Mouse (Mus musculus): ENCODE measurements around the gene Tmem42.

DNA sequence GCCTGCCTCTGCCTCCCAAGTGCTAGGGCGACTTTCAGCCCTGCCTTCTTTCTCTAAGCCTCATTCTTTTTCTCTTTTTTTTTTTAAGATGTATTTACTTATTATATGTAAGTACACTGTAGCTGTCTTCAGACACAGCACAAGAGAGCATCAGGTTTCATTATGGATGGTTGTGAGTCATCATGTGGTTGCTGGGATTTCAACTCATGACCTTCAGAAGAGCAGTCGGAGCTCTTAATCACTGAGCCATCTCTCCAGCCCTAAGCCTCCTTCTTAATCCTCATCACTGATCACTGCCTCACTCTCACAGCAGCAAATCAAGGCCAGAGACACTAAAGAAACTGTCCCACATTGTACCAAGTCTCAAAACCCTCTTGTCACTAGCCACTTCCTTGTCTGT, 3.1 kb downstream of the Tmem42 start:
- TF ChIP-seq ZC3H11A (IDR thresholded peaks at IDR 0.05; ENCODE audit: borderline replicate concordance, low read depth, low read length), result no peak
- no peak for TF ChIP-seq CHD2 (IDR thresholded peaks at IDR 0.05; ENCODE audit: low read depth, low read length)
- TF ChIP-seq ZNF384 (IDR thresholded peaks at IDR 0.05; ENCODE audit: low read depth, low read length), result no peak
- TF ChIP-seq HCFC1 (IDR thresholded peaks at IDR 0.05; ENCODE audit: borderline replicate concordance, insufficient read depth, low read length), result no peak

Data from ES-E14 (cell line).